ENCODE assay signal across 11 mouse cellular contexts in genomic region chr13:63097440-63097930, GRCm38 (mm10).
A peak's percentile ranks its signal among the peaks of the same experiment; 100 is the strongest.
DNase-seq lines count a peak whose midpoint lies in the region; ATAC-seq and TF ChIP-seq lines count a peak whose summit lies in the region.
"Had no signal": no experiment of that assay in that cellular context is flagged by ENCODE, and none has a peak within 500 bp of the region (broad histone marks: within the 10 kb centered on the region; RNA-seq: fewer than 3 reads in every experiment).

No protein-coding gene starts in this region.

- no peaks in the 10 kb centered on the region for H3K27me3 ChIP-seq in liver, postnatal 0 days (ENCODE audit: insufficient read depth, low read length)
- H3K27me3 ChIP-seq: hindbrain, embryonic 15.5 days had no signal

- TF ChIP-seq CTCF in left cerebral cortex, adult 2 months (IDR thresholded peaks at IDR 0.05): no peak
- no peak for TF ChIP-seq CTCF in liver, postnatal 0 days (IDR thresholded peaks at IDR 0.05; ENCODE audit: low read depth)

- H3K4me1 ChIP-seq in liver, postnatal 0 days (ENCODE audit: insufficient read depth): peaks cover 17% of the 10 kb centered on the region

- no peak for TF ChIP-seq EP300 in liver, postnatal 0 days (IDR thresholded peaks at IDR 0.05; ENCODE audit: low read depth)

- H3K4me2 ChIP-seq in liver, postnatal 0 days (ENCODE audit: low read depth, low read length): peak overlapping the region; percentile 14; the same call in 1 of the 2 replicates
- H3K4me2 ChIP-seq: hindbrain, embryonic 15.5 days had no signal

- intact Hi-C loops in left cerebral cortex, adult 2 months (cut with DNase I): loop anchor here (5.0 kb wide), 1 partner anchor 145 kb away; no protein-coding TSS in a partner anchor
- intact Hi-C loops in left cerebral cortex, postnatal 4 days (cut with DNase I): no loop called here

- 74% methylated on average over 8 of the region's 8 CpGs for WGBS in liver, postnatal 0 days (ENCODE audit: insufficient replicate concordance)

- H3K36me3 ChIP-seq in liver, postnatal 0 days (replicated peaks; ENCODE audit: insufficient read depth, low read length): no peaks in the 10 kb centered on the region
- H3K36me3 ChIP-seq: hindbrain, embryonic 15.5 days had no signal

- no peak overlapping the region for H3K9ac ChIP-seq in liver, postnatal 0 days (replicated peaks)
- H3K9ac ChIP-seq: forebrain, postnatal 0 days; hindbrain, embryonic 15.5 days had no signal

- no peaks in the 10 kb centered on the region for H3K9me3 ChIP-seq in liver, postnatal 0 days (ENCODE audit: low read length)
- H3K9me3 ChIP-seq: hindbrain, embryonic 15.5 days had no signal

- no peak overlapping the region for H3K4me3 ChIP-seq in left cerebral cortex, adult 2 months
- no peak overlapping the region for H3K4me3 ChIP-seq in liver, postnatal 0 days (ENCODE audit: low read depth, low read length)
- H3K4me3 ChIP-seq: hindbrain, embryonic 15.5 days; megakaryocyte, embryonic 14.5 days had no signal

- DNase-seq in cerebellum, adult 11 months: peak; percentile 23
- DNase-seq in cerebellum, postnatal 4 days (ENCODE audit: low spot score in 2 of 2): no peak
- DNase-seq in left cerebral cortex, adult 2 months (ENCODE audit: extremely low spot score in 1 of 2, low spot score in 2 of 2): no peak
- no peak for DNase-seq in left cerebral cortex, postnatal 4 days
- DNase-seq in cerebellum, postnatal 10 days: peak; percentile 20 to 34
- DNase-seq in liver, postnatal 0 days: no peak
- no peak for DNase-seq in left cerebral cortex, adult 8-10 months (ENCODE audit: low spot score in 2 of 2)
- DNase-seq: forebrain, postnatal 0 days had no signal

- H3K27ac ChIP-seq in left cerebral cortex, adult 2 months: peak overlapping the region; percentile 47; the same call in 1 of the 2 replicates
- H3K27ac ChIP-seq in liver, postnatal 0 days (ENCODE audit: low read depth): peak overlapping the region; percentile 44
- H3K27ac ChIP-seq: hindbrain, embryonic 15.5 days had no signal

- no peak for ATAC-seq in liver, postnatal 0 days
- ATAC-seq in megakaryocyte, adult 5-6 weeks (ENCODE audit: poor library complexity, severe bottlenecking): no peak
- ATAC-seq: forebrain, postnatal 0 days had no signal

Comparison
In these comparisons a context has a peak if more than half of its experiments do, and no peak if none do; other contexts are left out.
1. DNase-seq: peak in cerebellum, adult 11 months (single experiment) and cerebellum, postnatal 10 days (2 of 2); none in cerebellum, postnatal 4 days (0 of 2), left cerebral cortex, adult 2 months (0 of 2), left cerebral cortex, postnatal 4 days (single experiment), liver, postnatal 0 days (single experiment) and left cerebral cortex, adult 8-10 months (0 of 2).